Mouse (Mus musculus): ENCODE measurements around the gene 4833439L19Rik. TPM values are rescaled to one million over a fixed set of nuclear protein-coding genes. Genes with fewer than 3 reads are reported as not detected.

Gene 4833439L19Rik
- polyA plus RNA-seq, 1 experiment from 2014 or later: 262 TPM

DNA sequence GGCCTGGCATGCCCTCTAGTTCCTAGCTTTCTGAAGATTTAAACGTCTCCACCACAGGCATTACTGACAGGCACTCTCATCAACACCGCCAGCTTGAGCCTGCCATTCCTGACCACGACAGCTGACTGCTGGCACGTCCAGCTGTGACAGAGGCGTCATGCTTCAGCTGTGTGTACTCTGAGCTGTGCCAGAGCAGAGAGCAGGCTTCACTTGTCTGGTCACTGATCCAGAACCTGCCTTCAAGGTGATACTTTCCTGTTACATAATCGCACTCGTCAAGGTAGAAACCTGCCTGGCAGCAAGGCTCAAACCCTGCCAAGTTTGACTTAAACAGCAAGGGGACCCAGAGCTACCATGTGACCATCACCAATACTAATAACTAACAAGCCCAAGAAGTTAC is 2.7 kb downstream of the 4833439L19Rik start:
- Histone ChIP-seq H3K9ac (ENCODE audit: low read depth, low read length) (no peak overlapping the region), H3K9me3 (ENCODE audit: control insufficient read depth, low read length) (no peaks in the 10 kb centered on the region), H3K4me3 (ENCODE audit: low read depth, low read length) (no peak overlapping the region), H3K4me2 (replicated peaks; ENCODE audit: low read depth, low read length) (no peak overlapping the region), H3K27ac (ENCODE audit: low read depth, low read length) (no peak overlapping the region), H3K27me3 (ENCODE audit: control insufficient read depth, insufficient read depth, low read length) (no peaks in the 10 kb centered on the region), H3K36me3 (ENCODE audit: control insufficient read depth, insufficient read depth, low read length) (peaks cover 4% of the 10 kb centered on the region; the same call in 1 of the 2 replicates), H3K4me1 (replicated peaks; ENCODE audit: control insufficient read depth, insufficient read depth, low read length) (no peaks in the 10 kb centered on the region)
- 85% methylated on average over 7 of the region's 7 CpGs for WGBS
- no peak for ATAC-seq (ENCODE audit: low FRiP score)
- DNase-seq (ENCODE audit: low spot score): no peak

DNA sequence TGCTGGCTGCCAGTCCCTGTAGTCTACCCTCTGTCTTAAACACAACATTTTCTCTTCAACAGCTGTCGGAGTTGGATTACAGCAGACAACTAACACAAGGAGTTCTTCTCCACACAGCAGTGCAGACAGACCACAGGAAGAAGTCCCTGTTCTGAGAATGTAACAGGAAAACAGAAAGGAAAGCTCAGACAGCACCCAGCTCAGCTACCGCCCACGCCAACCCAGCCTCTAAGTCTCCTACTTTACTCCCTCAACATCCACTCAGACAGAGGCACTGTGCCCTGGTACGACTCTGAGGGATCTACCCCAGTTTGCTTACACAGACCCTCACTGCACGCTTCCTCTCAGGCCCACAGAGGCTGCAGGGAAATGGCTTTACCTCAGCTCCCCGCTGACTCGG is 4.6 kb downstream of the 4833439L19Rik start:
- ATAC-seq (ENCODE audit: low FRiP score) (no peak), DNase-seq (ENCODE audit: low spot score) (no peak)
- no peaks in the 10 kb centered on the region for H3K4me1 ChIP-seq (replicated peaks; ENCODE audit: control insufficient read depth, insufficient read depth, low read length)
- peaks cover 4% of the 10 kb centered on the region; the same call in 1 of the 2 replicates for H3K36me3 ChIP-seq (ENCODE audit: control insufficient read depth, insufficient read depth, low read length)
- WGBS: 95% methylated on average over 7 of the region's 7 CpGs
- no peaks in the 10 kb centered on the region for H3K9me3 ChIP-seq (ENCODE audit: control insufficient read depth, low read length)
- no peaks in the 10 kb centered on the region for H3K27me3 ChIP-seq (ENCODE audit: control insufficient read depth, insufficient read depth, low read length)
- H3K9ac ChIP-seq (ENCODE audit: low read depth, low read length): no peak overlapping the region
- H3K27ac ChIP-seq (ENCODE audit: low read depth, low read length): no peak overlapping the region
- H3K4me3 ChIP-seq (ENCODE audit: low read depth, low read length): no peak overlapping the region
- no peak overlapping the region for H3K4me2 ChIP-seq (replicated peaks; ENCODE audit: low read depth, low read length)

DNA sequence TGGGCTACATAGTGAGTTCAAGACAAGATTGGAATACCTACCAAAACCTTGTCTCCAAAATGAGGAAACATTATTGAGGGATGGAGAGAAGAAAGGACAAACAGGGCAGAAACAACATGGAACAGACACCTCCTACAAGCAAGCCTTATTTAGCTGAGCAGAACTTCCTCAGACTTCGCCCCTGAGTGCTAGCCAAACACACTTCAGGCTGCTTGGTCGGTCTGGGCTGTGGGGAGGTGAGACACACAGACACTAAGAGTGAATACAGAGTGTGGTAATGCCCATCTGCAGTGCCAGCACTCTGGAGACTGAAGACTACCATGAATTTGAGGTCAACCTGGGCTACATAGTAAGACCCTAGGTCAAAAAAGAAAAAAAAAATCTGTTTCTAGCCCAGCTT is 5.6 kb downstream of the 4833439L19Rik start:
- Histone ChIP-seq H3K27me3 (ENCODE audit: control insufficient read depth, insufficient read depth, low read length) (no peaks in the 10 kb centered on the region), H3K9ac (ENCODE audit: low read depth, low read length) (no peak overlapping the region), H3K4me3 (ENCODE audit: low read depth, low read length) (no peak overlapping the region), H3K36me3 (ENCODE audit: control insufficient read depth, insufficient read depth, low read length) (peaks cover 4% of the 10 kb centered on the region; the same call in 1 of the 2 replicates), H3K4me1 (replicated peaks; ENCODE audit: control insufficient read depth, insufficient read depth, low read length) (no peaks in the 10 kb centered on the region), H3K9me3 (ENCODE audit: control insufficient read depth, low read length) (no peaks in the 10 kb centered on the region), H3K27ac (ENCODE audit: low read depth, low read length) (no peak overlapping the region), H3K4me2 (replicated peaks; ENCODE audit: low read depth, low read length) (no peak overlapping the region)
- 98% methylated on average over 2 of the region's 2 CpGs for WGBS
- DNase-seq (ENCODE audit: low spot score) (no peak), ATAC-seq (ENCODE audit: low FRiP score) (no peak)

DNA sequence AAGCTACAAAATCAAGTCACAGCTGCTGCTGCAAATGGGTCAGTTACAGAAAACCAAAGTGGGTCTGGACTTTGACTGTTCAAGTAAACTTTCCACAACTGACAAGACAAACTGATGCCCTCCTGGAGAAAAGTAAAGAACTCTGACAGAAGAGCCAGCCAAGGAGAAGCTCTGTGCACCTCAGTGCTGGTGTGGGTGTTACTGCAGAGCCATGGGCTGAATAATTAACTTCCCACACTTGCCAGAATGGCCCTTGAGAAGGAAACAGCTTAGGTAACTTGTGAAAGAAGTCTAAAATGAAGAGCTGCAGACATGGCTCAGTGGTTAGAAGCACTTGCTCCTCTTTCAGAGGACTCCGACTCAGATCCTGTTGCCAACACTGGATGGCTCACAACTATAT is 7.6 kb downstream of the 4833439L19Rik start:
- no peak for DNase-seq (ENCODE audit: low spot score)
- Histone ChIP-seq H3K36me3 (ENCODE audit: control insufficient read depth, insufficient read depth, low read length) (peaks cover 7% of the 10 kb centered on the region; the same call in 1 of the 2 replicates), H3K27ac (ENCODE audit: low read depth, low read length) (no peak overlapping the region), H3K4me1 (replicated peaks; ENCODE audit: control insufficient read depth, insufficient read depth, low read length) (no peaks in the 10 kb centered on the region), H3K9ac (ENCODE audit: low read depth, low read length) (no peak overlapping the region), H3K27me3 (ENCODE audit: control insufficient read depth, insufficient read depth, low read length) (no peaks in the 10 kb centered on the region), H3K4me3 (ENCODE audit: low read depth, low read length) (no peak overlapping the region), H3K4me2 (replicated peaks; ENCODE audit: low read depth, low read length) (no peak overlapping the region), H3K9me3 (ENCODE audit: control insufficient read depth, low read length) (no peaks in the 10 kb centered on the region)
- 95% methylated on average over 1 of the region's 1 CpGs for WGBS
- no peak for ATAC-seq (ENCODE audit: low FRiP score)

DNA sequence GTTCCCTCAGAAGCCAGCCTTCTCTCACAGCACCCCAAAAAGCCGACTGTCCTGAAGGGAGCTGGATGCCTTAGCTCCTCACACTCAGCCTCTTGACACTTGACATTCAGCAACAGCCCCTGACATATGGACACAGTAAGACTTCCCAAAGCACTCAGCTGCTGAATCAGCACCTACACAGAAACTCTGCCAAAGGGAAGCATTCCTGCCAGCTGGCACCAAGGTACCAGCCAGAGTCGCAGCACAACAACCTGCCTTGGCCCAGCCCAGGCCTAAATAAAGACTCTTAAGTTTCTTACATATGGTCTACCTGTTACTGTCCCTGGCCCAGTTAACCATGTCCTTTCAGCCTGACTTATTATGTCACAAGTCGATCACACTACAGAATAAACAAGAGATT is 8.4 kb downstream of the 4833439L19Rik start:
- DNase-seq (ENCODE audit: low spot score) (no peak), ATAC-seq (ENCODE audit: low FRiP score) (no peak)
- H3K27me3 ChIP-seq (ENCODE audit: control insufficient read depth, insufficient read depth, low read length): no peaks in the 10 kb centered on the region
- no peak overlapping the region for H3K4me2 ChIP-seq (replicated peaks; ENCODE audit: low read depth, low read length)
- no peak overlapping the region for H3K4me3 ChIP-seq (ENCODE audit: low read depth, low read length)
- 93% methylated on average over 3 of the region's 3 CpGs for WGBS
- no peak overlapping the region for H3K9ac ChIP-seq (ENCODE audit: low read depth, low read length)
- H3K4me1 ChIP-seq (replicated peaks; ENCODE audit: control insufficient read depth, insufficient read depth, low read length): no peaks in the 10 kb centered on the region
- no peaks in the 10 kb centered on the region for H3K9me3 ChIP-seq (ENCODE audit: control insufficient read depth, low read length)
- no peak overlapping the region for H3K27ac ChIP-seq (ENCODE audit: low read depth, low read length)
- peaks cover 9% of the 10 kb centered on the region; the same call in 1 of the 2 replicates for H3K36me3 ChIP-seq (ENCODE audit: control insufficient read depth, insufficient read depth, low read length)

DNA sequence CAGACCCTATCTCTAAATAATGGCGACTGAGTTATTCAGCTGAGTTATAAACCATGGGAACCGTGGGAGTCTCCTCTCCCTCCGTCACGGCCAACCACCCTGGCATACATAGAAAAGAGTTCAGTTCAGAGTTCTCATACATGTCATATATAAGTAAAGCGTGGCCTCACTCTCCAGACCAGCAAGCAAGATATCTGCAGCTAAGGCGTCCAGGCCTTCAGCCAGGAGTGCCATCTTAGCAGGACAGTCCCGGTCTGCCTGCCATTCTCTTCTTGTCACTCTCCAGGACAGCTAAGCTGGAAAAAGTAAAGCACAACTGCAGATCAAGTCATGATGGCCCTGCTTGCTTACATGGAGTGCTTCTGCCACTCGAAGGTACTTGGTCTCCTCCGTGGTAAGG is 9.1 kb downstream of the 4833439L19Rik start:
- peaks cover 9% of the 10 kb centered on the region; the same call in 1 of the 2 replicates for H3K36me3 ChIP-seq (ENCODE audit: control insufficient read depth, insufficient read depth, low read length)
- no peak overlapping the region for H3K4me2 ChIP-seq (replicated peaks; ENCODE audit: low read depth, low read length)
- H3K9ac ChIP-seq (ENCODE audit: low read depth, low read length): no peak overlapping the region
- no peaks in the 10 kb centered on the region for H3K4me1 ChIP-seq (replicated peaks; ENCODE audit: control insufficient read depth, insufficient read depth, low read length)
- no peaks in the 10 kb centered on the region for H3K9me3 ChIP-seq (ENCODE audit: control insufficient read depth, low read length)
- no peaks in the 10 kb centered on the region for H3K27me3 ChIP-seq (ENCODE audit: control insufficient read depth, insufficient read depth, low read length)
- WGBS: 91% methylated on average over 9 of the region's 9 CpGs
- DNase-seq (ENCODE audit: low spot score): no peak
- no peak overlapping the region for H3K4me3 ChIP-seq (ENCODE audit: low read depth, low read length)
- no peak for ATAC-seq (ENCODE audit: low FRiP score)
- no peak overlapping the region for H3K27ac ChIP-seq (ENCODE audit: low read depth, low read length)

DNA sequence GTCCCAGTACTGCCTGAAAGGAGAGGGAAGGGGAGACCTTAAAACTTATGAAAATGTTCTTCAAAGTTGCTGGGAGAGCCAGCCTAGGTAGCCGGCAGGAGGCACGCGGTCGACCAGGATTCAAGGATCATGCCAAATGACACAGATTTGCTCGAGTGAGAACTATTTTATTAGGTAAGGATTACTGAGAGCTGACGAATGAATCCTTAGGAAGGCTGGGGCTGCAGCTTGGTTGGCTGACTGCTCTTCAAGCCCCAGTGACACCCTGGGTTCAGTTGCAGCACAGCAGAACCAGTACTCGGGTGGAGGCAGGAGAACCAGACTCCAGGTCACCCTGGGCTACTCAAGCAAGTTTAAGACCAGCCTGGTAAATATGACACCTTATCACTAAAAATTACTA is 17.2 kb downstream of the 4833439L19Rik start:
- no peak overlapping the region for H3K4me3 ChIP-seq (ENCODE audit: low read depth, low read length)
- no peaks in the 10 kb centered on the region for H3K9me3 ChIP-seq (ENCODE audit: control insufficient read depth, low read length)
- H3K4me1 ChIP-seq (replicated peaks; ENCODE audit: control insufficient read depth, insufficient read depth, low read length): no peaks in the 10 kb centered on the region
- H3K4me2 ChIP-seq (replicated peaks; ENCODE audit: low read depth, low read length): no peak overlapping the region
- 91% methylated on average over 7 of the region's 7 CpGs for whole genome bisulfite sequencing
- H3K36me3 ChIP-seq (ENCODE audit: control insufficient read depth, insufficient read depth, low read length): 0 out of 2 replicates have a peak, but pooled peaks cover 8% of the 10 kb centered on the region
- H3K27ac ChIP-seq (ENCODE audit: low read depth, low read length): no peak overlapping the region
- no peaks in the 10 kb centered on the region for H3K27me3 ChIP-seq (ENCODE audit: control insufficient read depth, insufficient read depth, low read length)
- ATAC-seq (ENCODE audit: low FRiP score): no peak
- no peak for DNase-seq (ENCODE audit: low spot score)
- H3K9ac ChIP-seq (ENCODE audit: low read depth, low read length): no peak overlapping the region

DNA sequence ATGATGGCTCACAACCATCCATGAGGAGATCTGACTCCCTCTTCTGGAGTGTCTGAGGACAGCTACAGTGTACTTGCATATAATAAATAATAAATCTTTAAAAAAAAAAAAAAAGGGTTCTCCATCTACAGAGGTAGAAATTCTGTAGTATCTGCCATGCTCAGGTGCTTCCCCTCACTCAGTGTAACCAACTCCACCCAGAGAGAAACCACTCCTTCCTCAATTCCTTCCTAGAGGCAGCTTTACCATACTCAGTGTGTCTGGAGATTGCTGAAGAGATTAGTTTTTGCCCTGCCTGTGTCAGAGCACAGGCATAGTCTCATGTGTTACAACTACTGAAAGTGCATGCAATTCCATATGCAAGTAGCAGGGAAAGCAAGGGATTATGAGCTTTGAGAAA is 33.1 kb downstream of the 4833439L19Rik start:
- ATAC-seq (ENCODE audit: low FRiP score): no peak
- DNase-seq (ENCODE audit: low spot score): no peak
- no peak overlapping the region for H3K4me3 ChIP-seq (ENCODE audit: low read depth, low read length)

DNA sequence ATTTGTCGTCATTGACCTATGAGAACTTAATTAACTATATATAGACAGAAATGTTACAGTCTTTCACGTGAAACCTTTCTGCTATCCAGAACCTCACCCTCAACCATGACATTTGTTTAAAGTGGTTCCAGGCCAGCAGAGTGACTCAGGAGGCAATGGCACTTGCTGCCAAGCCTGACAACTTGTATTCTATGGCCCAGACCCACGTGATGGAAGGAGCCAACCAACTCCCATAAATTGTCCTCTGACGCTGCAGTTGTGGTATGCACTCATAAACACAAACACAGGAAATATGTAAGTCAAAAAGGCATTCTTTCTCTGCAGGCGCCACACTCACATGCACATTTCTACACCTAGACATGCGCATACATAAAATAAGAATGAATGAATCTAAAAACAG is 38.1 kb downstream of the 4833439L19Rik start:
- H3K9ac ChIP-seq (ENCODE audit: low read depth, low read length): no peak overlapping the region
- no peaks in the 10 kb centered on the region for H3K9me3 ChIP-seq (ENCODE audit: control insufficient read depth, low read length)
- WGBS: 90% methylated on average over 6 of the region's 6 CpGs
- no peak for ATAC-seq (ENCODE audit: low FRiP score)
- no peaks in the 10 kb centered on the region for H3K4me1 ChIP-seq (replicated peaks; ENCODE audit: control insufficient read depth, insufficient read depth, low read length)
- H3K4me2 ChIP-seq (replicated peaks; ENCODE audit: low read depth, low read length): no peak overlapping the region
- DNase-seq (ENCODE audit: low spot score): no peak
- H3K36me3 ChIP-seq (ENCODE audit: control insufficient read depth, insufficient read depth, low read length): 0 out of 2 replicates have a peak, but pooled peaks cover 10% of the 10 kb centered on the region
- no peaks in the 10 kb centered on the region for H3K27me3 ChIP-seq (ENCODE audit: control insufficient read depth, insufficient read depth, low read length)
- no peak overlapping the region for H3K27ac ChIP-seq (ENCODE audit: low read depth, low read length)
- no peak overlapping the region for H3K4me3 ChIP-seq (ENCODE audit: low read depth, low read length)

More for the DNA sequence above, 33.1 kb downstream of the 4833439L19Rik start:
- no peaks in the 10 kb centered on the region for H3K9me3 ChIP-seq (ENCODE audit: control insufficient read depth, low read length)
- H3K36me3 ChIP-seq (ENCODE audit: control insufficient read depth, insufficient read depth, low read length): peaks cover 6% of the 10 kb centered on the region; the same call in 1 of the 2 replicates
- no peak overlapping the region for H3K27ac ChIP-seq (ENCODE audit: low read depth, low read length)
- no peak overlapping the region for H3K9ac ChIP-seq (ENCODE audit: low read depth, low read length)
- H3K4me1 ChIP-seq (replicated peaks; ENCODE audit: control insufficient read depth, insufficient read depth, low read length): no peaks in the 10 kb centered on the region
- H3K4me2 ChIP-seq (replicated peaks; ENCODE audit: low read depth, low read length): no peak overlapping the region
- no peaks in the 10 kb centered on the region for H3K27me3 ChIP-seq (ENCODE audit: control insufficient read depth, insufficient read depth, low read length)
